Mouse (Mus musculus): Measurements from ENCODE around the gene Rab44. TPM values are rescaled to one million over a fixed set of nuclear protein-coding genes. Genes with fewer than 3 reads are reported as not detected.
A peak's percentile ranks its signal among the peaks of the same experiment; 100 is the strongest.

Gene Rab44
- polyA plus RNA-seq, 1 experiment: 22.3 TPM

GRCm38 (mm10) chr17:29090776-29091175 is 23.2 kb upstream of the Rab44 start, which contains the start of gene Cdkn1a:
Cdkn1a (plus strand) TSS chr17:29090976.
- peaks cover 7% of the 10 kb centered on the region; the same call in 1 of the 2 replicates for H3K9me3 ChIP-seq
- no peaks in the 10 kb centered on the region for H3K27me3 ChIP-seq (replicated peaks)
- peak within 1 kb of the TSS; percentile 80 for H3K4me3 ChIP-seq (replicated peaks)
- peaks cover 13% of the 10 kb centered on the region for H3K36me3 ChIP-seq (replicated peaks; ENCODE audit: low read length)
- H3K4me1 ChIP-seq: peaks cover 37% of the 10 kb centered on the region
- TF ChIP-seq FLI1 (IDR thresholded peaks at IDR 0.05; ENCODE audit: low read length) (no peak), GATA1 (IDR thresholded peaks at IDR 0.05; ENCODE audit: borderline replicate concordance, low read length) (no peak)

GRCm38 (mm10) chr17:29091348-29091944 is 22.5 kb upstream of the Rab44 start:
- peaks cover 20% of the 10 kb centered on the region for H3K36me3 ChIP-seq (replicated peaks; ENCODE audit: low read length)
- TF ChIP-seq GATA1 (IDR thresholded peaks at IDR 0.05; ENCODE audit: borderline replicate concordance, low read length): no peak
- no peak for TF ChIP-seq FLI1 (IDR thresholded peaks at IDR 0.05; ENCODE audit: low read length)
- H3K4me1 ChIP-seq: peaks cover 44% of the 10 kb centered on the region
- H3K4me3 ChIP-seq (replicated peaks): peak overlapping the region; percentile 73
- peaks cover 7% of the 10 kb centered on the region; the same call in 1 of the 2 replicates for H3K9me3 ChIP-seq
- H3K27me3 ChIP-seq (replicated peaks): no peaks in the 10 kb centered on the region

- no peak for TF ChIP-seq GATA1 (IDR thresholded peaks at IDR 0.05; ENCODE audit: borderline replicate concordance, low read length)
- H3K4me3 ChIP-seq (replicated peaks): peak overlapping the region; percentile 85
These were observed 21.4 kb upstream of the Rab44 start for GRCm38 (mm10) chr17:29092497-29092896.

GRCm38 (mm10) chr17:29093110-29093952 is 20.6 kb upstream of the Rab44 start:
- H3K4me1 ChIP-seq: peaks cover 61% of the 10 kb centered on the region
- H3K9me3 ChIP-seq: peaks cover 4% of the 10 kb centered on the region; the same call in 1 of the 2 replicates
- TF ChIP-seq FLI1 (IDR thresholded peaks at IDR 0.05; ENCODE audit: low read length) (no peak), GATA1 (IDR thresholded peaks at IDR 0.05; ENCODE audit: borderline replicate concordance, low read length) (no peak)
- H3K36me3 ChIP-seq (replicated peaks; ENCODE audit: low read length): peaks cover 34% of the 10 kb centered on the region
- H3K27me3 ChIP-seq (replicated peaks): no peaks in the 10 kb centered on the region
- peak overlapping the region; percentile 100 for H3K4me3 ChIP-seq (replicated peaks)

More at GRCm38 (mm10) chr17:29092497-29092896, 21.4 kb upstream of the Rab44 start:
- H3K27me3 ChIP-seq (replicated peaks): no peaks in the 10 kb centered on the region
- H3K9me3 ChIP-seq: peaks cover 7% of the 10 kb centered on the region; the same call in 1 of the 2 replicates
- H3K36me3 ChIP-seq (replicated peaks; ENCODE audit: low read length): peaks cover 30% of the 10 kb centered on the region
- H3K4me1 ChIP-seq: peaks cover 55% of the 10 kb centered on the region

- TF ChIP-seq GATA1 (IDR thresholded peaks at IDR 0.05; ENCODE audit: borderline replicate concordance, low read length): no peak
- Histone ChIP-seq H3K4me1 (peaks cover 67% of the 10 kb centered on the region), H3K4me3 (replicated peaks) (peak overlapping the region; percentile 100), H3K9me3 (no peaks in the 10 kb centered on the region), H3K36me3 (replicated peaks; ENCODE audit: low read length) (peaks cover 37% of the 10 kb centered on the region), H3K27me3 (replicated peaks) (no peaks in the 10 kb centered on the region)
These were observed 20.0 kb upstream of the Rab44 start for GRCm38 (mm10) chr17:29093961-29094309.

- Histone ChIP-seq H3K9me3 (no peaks in the 10 kb centered on the region), H3K27me3 (replicated peaks) (no peaks in the 10 kb centered on the region), H3K4me3 (replicated peaks) (peak overlapping the region; percentile 100), H3K36me3 (replicated peaks; ENCODE audit: low read length) (peaks cover 43% of the 10 kb centered on the region), H3K4me1 (peaks cover 70% of the 10 kb centered on the region)
- no peak for TF ChIP-seq GATA1 (IDR thresholded peaks at IDR 0.05; ENCODE audit: borderline replicate concordance, low read length)
- no peak for TF ChIP-seq FLI1 (IDR thresholded peaks at IDR 0.05; ENCODE audit: low read length)
These were observed 19.4 kb upstream of the Rab44 start for GRCm38 (mm10) chr17:29094310-29095181.

- no peaks in the 10 kb centered on the region for H3K9me3 ChIP-seq
- H3K27me3 ChIP-seq (replicated peaks): no peaks in the 10 kb centered on the region
- no peak for TF ChIP-seq GATA1 (IDR thresholded peaks at IDR 0.05; ENCODE audit: borderline replicate concordance, low read length)
- peak; percentile 65; the same call in 1 of the 2 replicates for TF ChIP-seq FLI1 (IDR thresholded peaks at IDR 0.05; ENCODE audit: low read length)
- peaks cover 72% of the 10 kb centered on the region for H3K4me1 ChIP-seq
- peaks cover 50% of the 10 kb centered on the region for H3K36me3 ChIP-seq (replicated peaks; ENCODE audit: low read length)
- H3K4me3 ChIP-seq (replicated peaks): peak overlapping the region; percentile 100
These were observed 18.7 kb upstream of the Rab44 start for GRCm38 (mm10) chr17:29095201-29095733.

GRCm38 (mm10) chr17:29096245-29096644 is 17.7 kb upstream of the Rab44 start:
- peak overlapping the region; percentile 100 for H3K4me3 ChIP-seq (replicated peaks)
- H3K36me3 ChIP-seq (replicated peaks; ENCODE audit: low read length): peaks cover 56% of the 10 kb centered on the region
- TF ChIP-seq GATA1 (IDR thresholded peaks at IDR 0.05; ENCODE audit: borderline replicate concordance, low read length): no peak
- TF ChIP-seq FLI1 (IDR thresholded peaks at IDR 0.05; ENCODE audit: low read length): no peak
- no peaks in the 10 kb centered on the region for H3K27me3 ChIP-seq (replicated peaks)
- no peaks in the 10 kb centered on the region for H3K9me3 ChIP-seq
- peaks cover 65% of the 10 kb centered on the region for H3K4me1 ChIP-seq

- peak overlapping the region; percentile 100 for H3K4me3 ChIP-seq (replicated peaks)
- no peak for TF ChIP-seq GATA1 (IDR thresholded peaks at IDR 0.05; ENCODE audit: borderline replicate concordance, low read length)
- no peak for TF ChIP-seq FLI1 (IDR thresholded peaks at IDR 0.05; ENCODE audit: low read length)
- peaks cover 56% of the 10 kb centered on the region for H3K36me3 ChIP-seq (replicated peaks; ENCODE audit: low read length)
- H3K4me1 ChIP-seq: peaks cover 57% of the 10 kb centered on the region
- H3K9me3 ChIP-seq: no peaks in the 10 kb centered on the region
- H3K27me3 ChIP-seq (replicated peaks): no peaks in the 10 kb centered on the region
These were observed 16.9 kb upstream of the Rab44 start for GRCm38 (mm10) chr17:29096851-29097561.
